16 mouse cellular contexts compared by ENCODE assay signal in genomic region chr7:16916342-16917265, GRCm38 (mm10). TPM values are rescaled to one million over a fixed set of nuclear protein-coding genes. Genes with fewer than 3 reads are reported as not detected.
DNase-seq lines count a peak whose midpoint lies in the region; ATAC-seq and TF ChIP-seq lines count a peak whose summit lies in the region.
"Had no signal": no experiment of that assay in that cellular context is flagged by ENCODE, and none has a peak within 500 bp of the region (broad histone marks: within the 10 kb centered on the region; RNA-seq: fewer than 3 reads in every experiment).

No protein-coding gene starts in this region.

- H3K4me2 ChIP-seq in midbrain, postnatal 0 days (ENCODE audit: low read depth, low read length, poor library complexity, severe bottlenecking) = no peak overlapping the region
- H3K4me2 ChIP-seq in midbrain, embryonic 14.5 days (ENCODE audit: low read length) = no peak overlapping the region
- H3K4me2 ChIP-seq: embryonic facial prominence, embryonic 12.5 days; forebrain, embryonic 13.5 days had no signal

- TF ChIP-seq CTCF in midbrain, postnatal 0 days (IDR thresholded peaks at IDR 0.05) = peak; percentile 11; the same call in 1 of the 2 replicates

- ATAC-seq in midbrain, postnatal 0 days (ENCODE audit: low FRiP score) = no peak
- ATAC-seq in midbrain, embryonic 14.5 days (ENCODE audit: low FRiP score, low TSS enrichment) = no peak
- ATAC-seq: forebrain, embryonic 13.5 days; intestine, embryonic 16.5 days had no signal

- H3K4me1 ChIP-seq in midbrain, postnatal 0 days (ENCODE audit: insufficient read depth, low read length) = peaks cover 9% of the 10 kb centered on the region; the same call in 1 of the 2 replicates
- peaks cover 25% of the 10 kb centered on the region for H3K4me1 ChIP-seq in midbrain, embryonic 14.5 days (ENCODE audit: control insufficient read depth, insufficient read depth, low read length)

- 84% methylated on average over 30 of the region's 30 CpGs for WGBS in midbrain, postnatal 0 days
- 85% methylated on average over 30 of the region's 30 CpGs for WGBS in midbrain, embryonic 14.5 days

- peak; percentile 23 to 47 for DNase-seq in gastrocnemius, postnatal 4 days (ENCODE audit: low spot score in 2 of 2)
- no peak for DNase-seq in gastrocnemius, postnatal 10 days
- DNase-seq in kidney, postnatal 25 days = peak; percentile 64 to 73
- no peak for DNase-seq in kidney, adult 18-20 months
- DNase-seq in midbrain, postnatal 0 days (ENCODE audit: low spot score) = no peak
- no peak for DNase-seq in midbrain, embryonic 14.5 days
- DNase-seq in cerebellum, adult 9-11 months = peak; percentile 76
- DNase-seq in adrenal gland, adult (ENCODE audit: inconsistent age in 2 of 2, low spot score in 1 of 2) = no peak
- DNase-seq: gastrocnemius, postnatal 14 days; liver; right cerebral cortex, postnatal 25 days had no signal

- no peak overlapping the region for H3K4me3 ChIP-seq in midbrain, postnatal 0 days (ENCODE audit: low read depth, low read length)
- no peak overlapping the region for H3K4me3 ChIP-seq in midbrain, embryonic 14.5 days (replicated peaks; ENCODE audit: low read depth, low read length)
- H3K4me3 ChIP-seq: embryonic facial prominence, embryonic 12.5 days; forebrain, embryonic 13.5 days had no signal

- H3K27me3 ChIP-seq in midbrain, postnatal 0 days (ENCODE audit: insufficient read depth, low read length) = no peaks in the 10 kb centered on the region
- H3K27me3 ChIP-seq in midbrain, embryonic 14.5 days (ENCODE audit: control insufficient read depth, insufficient read depth, low read length) = no peaks in the 10 kb centered on the region
- H3K27me3 ChIP-seq: embryonic facial prominence, embryonic 12.5 days; forebrain, embryonic 13.5 days had no signal

- no peaks in the 10 kb centered on the region for H3K9me3 ChIP-seq in midbrain, postnatal 0 days (ENCODE audit: low read length)
- no peaks in the 10 kb centered on the region for H3K9me3 ChIP-seq in midbrain, embryonic 14.5 days (ENCODE audit: control insufficient read depth, low read length)
- H3K9me3 ChIP-seq: embryonic facial prominence, embryonic 12.5 days; forebrain, embryonic 13.5 days; G1E had no signal

- peaks cover 47% of the 10 kb centered on the region for H3K36me3 ChIP-seq in midbrain, postnatal 0 days (ENCODE audit: insufficient read depth, low read length)
- peaks cover 74% of the 10 kb centered on the region for H3K36me3 ChIP-seq in midbrain, embryonic 14.5 days (ENCODE audit: control insufficient read depth, insufficient read depth, low read length)

- no peak overlapping the region; the same call in 1 of the 2 replicates for H3K9ac ChIP-seq in midbrain, postnatal 0 days (replicated peaks; ENCODE audit: low read length, poor library complexity, severe bottlenecking)
- no peak overlapping the region for H3K9ac ChIP-seq in midbrain, embryonic 14.5 days (replicated peaks; ENCODE audit: low read length)
- H3K9ac ChIP-seq: embryonic facial prominence, embryonic 12.5 days; forebrain, embryonic 13.5 days had no signal

- 0 out of 2 replicates have a peak overlapping the region, but pooled peaks have one; percentile 32 for H3K27ac ChIP-seq in midbrain, postnatal 0 days (ENCODE audit: low read depth, low read length)
- H3K27ac ChIP-seq in midbrain, embryonic 14.5 days (replicated peaks; ENCODE audit: low read depth, low read length) = no peak overlapping the region
- H3K27ac ChIP-seq: embryonic facial prominence, embryonic 12.5 days; forebrain, embryonic 13.5 days had no signal

RNA-seq across cellular contexts. Expression of gene Calm3, which starts 7.3 kb away (rescaled TPM):
- 100 to 1,000 TPM; 189 to 234 TPM for total RNA-seq in gastrocnemius, postnatal 4 days (2021)
- total RNA-seq in gastrocnemius, postnatal 10 days (2021) = 100 to 1,000 TPM; 255 to 271 TPM
- 1,835 and 1,985 TPM in 2 replicates for total RNA-seq in midbrain, postnatal 0 days (2014; rRNA removed)
- 467 and 471 TPM in 2 replicates for polyA plus RNA-seq in midbrain, postnatal 0 days (2015; fragmentation: Nextera tagmentation; extraction: Ambion mirVana)
- polyA plus RNA-seq in midbrain, embryonic 14.5 days (2014; fragmentation: Nextera tagmentation; extraction: Ambion mirVana) = 494 and 652 TPM in 2 replicates

RNA-seq across cellular contexts. Expression of gene Ptgir, which starts 10.3 kb away (rescaled TPM):
- 1 to 10 TPM; 2.6 to 3.3 TPM for total RNA-seq in gastrocnemius, postnatal 4 days (2021)
- total RNA-seq in gastrocnemius, postnatal 10 days (2021) = 1 to 10 TPM; 1.8 to 2.9 TPM
- total RNA-seq in midbrain, postnatal 0 days (2014; rRNA removed) = 0.11 and 0.14 TPM in 2 replicates
- polyA plus RNA-seq in midbrain, postnatal 0 days (2015; fragmentation: Nextera tagmentation; extraction: Ambion mirVana) = 0.11 TPM in 1 of 2 replicates, not detected in the other
- polyA plus RNA-seq in midbrain, embryonic 14.5 days (2014; fragmentation: Nextera tagmentation; extraction: Ambion mirVana) = 0.16 and 0.30 TPM in 2 replicates

RNA-seq across cellular contexts. Expression of gene Gng8, which starts 25.0 kb away (rescaled TPM):
- 1 to 10 TPM; 2.6 TPM for total RNA-seq in gastrocnemius, postnatal 4 days (2021)
- 1 to 10 TPM; 1.3 to 2.7 TPM for total RNA-seq in gastrocnemius, postnatal 10 days (2021)
- total RNA-seq in midbrain, postnatal 0 days (2014; rRNA removed) = 1.9 and 5.2 TPM in 2 replicates
- 12.3 and 15.9 TPM in 2 replicates for polyA plus RNA-seq in midbrain, postnatal 0 days (2015; fragmentation: Nextera tagmentation; extraction: Ambion mirVana)
- polyA plus RNA-seq in midbrain, embryonic 14.5 days (2014; fragmentation: Nextera tagmentation; extraction: Ambion mirVana) = 11.7 and 17.2 TPM in 2 replicates
- total RNA-seq: G1E; monocyte, adult 5-6 weeks had no signal
- polyA plus RNA-seq: G1E had no signal

RNA-seq across cellular contexts. Expression of gene Pnmal2, which starts 27.9 kb away (rescaled TPM):
- total RNA-seq in gastrocnemius, postnatal 4 days (2021) = 10 to 100 TPM; 48.6 to 49.6 TPM
- total RNA-seq in gastrocnemius, postnatal 10 days (2021) = 10 to 100 TPM; 20.6 to 24.5 TPM
- total RNA-seq in midbrain, postnatal 0 days (2014; rRNA removed) = 155 and 174 TPM in 2 replicates
- 180 and 187 TPM in 2 replicates for polyA plus RNA-seq in midbrain, postnatal 0 days (2015; fragmentation: Nextera tagmentation; extraction: Ambion mirVana)
- polyA plus RNA-seq in midbrain, embryonic 14.5 days (2014; fragmentation: Nextera tagmentation; extraction: Ambion mirVana) = 115 and 116 TPM in 2 replicates
- total RNA-seq: monocyte, adult 5-6 weeks had no signal
- polyA plus RNA-seq: G1E had no signal

RNA-seq across cellular contexts. Expression of gene Dact3, which starts 41.5 kb away (rescaled TPM):
- 10 to 100 TPM; 17.8 to 19.0 TPM for total RNA-seq in gastrocnemius, postnatal 4 days (2021)
- total RNA-seq in gastrocnemius, postnatal 10 days (2021) = 10 to 100 TPM in 1 of 2 experiments, 1 to 10 TPM in 1; 9.5 to 10.9 TPM
- total RNA-seq in midbrain, postnatal 0 days (2014; rRNA removed) = 86.0 and 107 TPM in 2 replicates
- 7.5 and 7.7 TPM in 2 replicates for polyA plus RNA-seq in midbrain, postnatal 0 days (2015; fragmentation: Nextera tagmentation; extraction: Ambion mirVana)
- 4.9 and 6.2 TPM in 2 replicates for polyA plus RNA-seq in midbrain, embryonic 14.5 days (2014; fragmentation: Nextera tagmentation; extraction: Ambion mirVana)
- total RNA-seq: monocyte, adult 5-6 weeks had no signal

Comparison
In these comparisons a context has a peak if more than half of its experiments do, and no peak if none do; other contexts are left out.
1. DNase-seq: peak in gastrocnemius, postnatal 4 days (2 of 2), kidney, postnatal 25 days (2 of 2) and cerebellum, adult 9-11 months (single experiment); none in gastrocnemius, postnatal 10 days (single experiment), kidney, adult 18-20 months (single experiment), midbrain, postnatal 0 days (single experiment), midbrain, embryonic 14.5 days (single experiment) and adrenal gland, adult (0 of 2).